Mouse (Mus musculus): Measurements from ENCODE around the gene Lama1. TPM values are rescaled to one million over a fixed set of nuclear protein-coding genes. Genes with fewer than 3 reads are reported as not detected.
A peak's percentile ranks its signal among the peaks of the same experiment; 100 is the strongest.
"Not testable (repeated sequence)": the region's sequence is repeated elsewhere in the genome, so short reads cannot be mapped to it uniquely, and the experiment has no call there.

The Lama1 gene
- total RNA-seq, 4 experiments from 2014 or later: 14.0 to 23.9 (median 18.3) TPM

DNA sequence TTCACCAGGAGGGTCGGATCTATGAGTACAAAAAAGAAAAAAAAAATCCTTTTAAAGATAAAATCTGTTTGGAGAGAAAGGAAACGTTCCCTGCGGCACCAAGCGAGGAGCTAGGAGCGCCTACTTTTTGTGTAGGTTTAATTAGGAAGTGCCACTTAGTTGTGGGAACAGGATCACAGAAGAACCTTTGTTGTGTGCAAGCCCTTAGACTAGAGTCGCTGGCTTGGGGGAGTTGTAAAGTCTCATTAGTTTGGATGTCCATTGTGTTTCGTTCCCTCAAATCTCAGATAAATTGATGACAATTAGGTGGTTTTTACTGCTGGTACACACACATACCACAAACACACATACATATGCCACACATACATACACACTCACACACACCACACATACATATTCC is 25.0 kb downstream of the Lama1 start:
- DNase-seq: no peak

DNA sequence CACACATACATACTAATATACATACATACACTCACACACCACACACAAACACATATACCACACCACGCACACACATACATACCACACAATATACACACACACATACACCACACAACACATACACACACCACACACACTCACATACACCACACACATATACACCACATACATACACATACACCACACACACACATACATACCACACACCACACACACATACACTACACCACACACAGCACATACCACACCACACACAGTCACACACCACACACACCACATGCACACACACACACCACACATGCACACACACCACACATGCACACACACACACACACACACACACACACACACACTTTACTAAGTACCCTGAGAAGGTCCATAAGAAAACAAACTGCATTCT is 25.5 kb downstream of the Lama1 start:
- no peak for DNase-seq

DNA sequence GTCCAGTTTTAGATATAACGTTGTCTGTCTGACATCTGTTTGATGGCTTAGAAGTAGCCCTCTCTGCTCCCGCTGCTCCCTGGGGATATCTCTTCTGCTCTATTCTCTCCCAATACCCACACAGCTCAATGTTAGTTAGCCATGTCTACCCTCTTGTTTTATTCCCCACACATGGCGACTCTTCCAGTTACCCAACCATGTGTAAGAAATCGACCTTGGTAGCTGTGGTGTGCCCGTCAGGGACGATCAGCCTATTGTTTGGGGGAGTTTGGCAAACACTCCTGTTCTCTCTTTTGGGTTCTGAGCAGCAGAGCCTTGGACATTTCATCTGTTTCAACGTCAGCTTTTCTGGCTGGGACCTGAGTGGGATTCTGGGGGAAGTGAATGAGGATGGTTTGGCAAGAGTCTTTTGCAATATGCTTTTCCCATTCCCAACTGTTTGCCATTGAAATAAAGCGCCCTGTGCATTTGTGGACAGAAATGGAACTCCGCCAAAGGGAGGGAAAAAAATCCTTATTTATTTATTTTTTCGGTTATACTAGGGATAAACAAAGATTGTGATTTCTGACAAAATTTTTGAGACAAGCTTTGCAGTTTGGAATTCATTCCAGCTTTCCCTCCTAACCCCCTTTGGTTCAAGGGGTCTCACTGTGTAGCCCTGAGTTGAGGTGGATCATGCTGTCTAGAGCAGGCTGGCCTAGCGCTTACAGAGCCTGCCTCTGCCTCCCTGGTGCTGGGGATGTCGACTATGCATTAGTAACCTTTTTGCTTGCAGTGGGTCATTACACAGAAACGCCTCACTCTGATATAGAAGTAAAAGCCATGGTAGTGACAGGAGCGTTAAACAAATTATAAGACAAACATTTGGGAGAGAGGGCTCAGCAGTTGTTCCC is 26.4 kb downstream of the Lama1 start:
- no peak for DNase-seq

DNA sequence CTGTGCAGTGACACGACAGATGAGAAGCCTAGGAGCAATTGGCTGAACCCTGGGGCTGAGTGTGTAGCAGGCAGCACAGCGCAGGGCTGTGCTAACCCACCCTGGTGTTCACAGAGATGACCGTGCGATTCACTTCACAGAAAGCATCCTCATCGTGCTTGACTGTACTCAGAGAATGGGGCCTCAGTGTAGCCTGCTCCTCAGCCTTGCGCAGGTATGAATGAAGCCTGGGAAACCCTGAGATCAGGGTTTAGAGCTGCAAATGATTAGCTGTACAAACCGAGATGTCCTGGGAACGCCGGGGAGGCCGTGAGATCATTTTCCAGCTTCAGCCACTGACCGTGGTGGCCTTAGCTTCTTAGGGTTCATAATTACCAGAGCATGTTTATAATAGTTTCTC is 29.5 kb downstream of the Lama1 start:
- DNase-seq: no peak

DNA sequence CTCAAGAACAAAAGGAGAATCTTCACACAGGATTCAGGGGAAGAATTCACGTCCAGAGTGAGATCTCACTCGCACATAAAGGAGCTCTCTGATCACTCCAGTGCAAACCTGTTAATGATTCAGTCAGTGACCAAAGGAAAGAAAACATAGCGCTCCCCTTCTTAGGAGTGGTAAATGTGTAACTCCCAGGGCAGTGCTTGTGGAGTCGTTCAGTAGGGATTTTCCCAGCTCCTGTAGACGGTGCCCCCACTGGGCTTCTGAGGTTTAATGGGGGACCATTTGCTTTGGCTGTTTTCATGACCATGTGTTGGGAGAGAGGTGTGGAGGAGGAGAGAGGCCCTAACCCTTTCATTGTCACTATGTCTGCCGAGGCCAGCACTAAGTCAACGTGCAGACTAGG is 31.7 kb downstream of the Lama1 start:
- no peak for DNase-seq

DNA sequence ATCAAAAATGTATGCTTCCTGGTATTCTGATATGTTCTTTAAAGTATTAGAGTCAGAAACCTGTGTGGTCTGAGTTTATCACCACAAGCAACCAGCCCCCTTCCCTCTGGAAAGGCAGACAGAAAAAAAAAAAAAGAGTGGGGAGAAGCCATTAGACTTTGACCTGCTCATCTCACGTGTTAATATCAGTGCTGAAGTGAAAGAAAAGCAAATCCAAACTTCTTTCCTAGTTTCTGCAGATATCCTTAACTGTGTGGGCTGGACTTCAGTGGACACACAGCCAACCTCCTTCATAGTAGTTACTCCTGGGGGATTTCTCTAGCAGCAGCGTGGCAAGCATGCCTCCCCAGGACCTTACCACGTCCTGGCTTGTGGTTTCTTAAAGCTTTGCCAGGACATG is 34.0 kb downstream of the Lama1 start:
- no peak for DNase-seq

DNA sequence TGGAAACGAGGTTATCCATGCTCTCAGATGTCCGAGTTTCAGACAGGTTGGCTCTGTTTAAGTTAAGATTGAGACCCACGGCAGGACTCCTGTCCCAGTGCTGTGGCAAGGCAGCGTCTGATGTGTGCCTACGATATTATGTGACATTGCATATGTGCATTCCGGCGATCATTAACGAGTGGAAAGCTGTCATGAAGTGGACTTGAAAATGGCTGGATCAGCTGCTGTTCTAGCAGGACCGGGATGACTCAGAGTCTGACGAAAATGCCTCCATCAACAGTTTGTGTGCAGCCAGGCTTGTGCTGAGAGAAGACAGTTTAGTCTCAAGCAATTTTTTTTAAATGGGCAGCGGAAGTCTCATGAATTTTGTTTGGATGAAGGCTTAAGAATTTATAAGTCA is 34.9 kb downstream of the Lama1 start:
- peak; percentile 4 for DNase-seq

DNA sequence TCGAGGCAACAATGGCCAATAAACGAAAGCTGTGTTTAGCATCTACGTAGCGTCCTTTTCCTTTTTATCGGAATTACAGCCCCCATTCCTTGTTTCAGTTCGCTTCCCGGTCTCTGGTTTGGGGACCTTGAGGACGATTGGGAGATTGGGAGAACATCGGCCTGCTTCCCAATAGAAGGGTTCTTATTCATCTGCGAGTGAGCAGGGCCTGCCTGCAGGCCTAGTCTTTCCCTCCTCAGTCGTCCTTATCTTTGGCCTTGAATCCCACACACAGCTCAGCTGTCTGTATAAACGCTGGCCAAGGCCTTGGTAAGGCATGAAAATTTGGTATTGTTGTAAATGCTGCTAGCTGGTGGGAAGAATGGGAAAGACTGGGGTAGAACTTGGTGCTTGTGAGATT is 36.5 kb downstream of the Lama1 start:
- no peak for DNase-seq

DNA sequence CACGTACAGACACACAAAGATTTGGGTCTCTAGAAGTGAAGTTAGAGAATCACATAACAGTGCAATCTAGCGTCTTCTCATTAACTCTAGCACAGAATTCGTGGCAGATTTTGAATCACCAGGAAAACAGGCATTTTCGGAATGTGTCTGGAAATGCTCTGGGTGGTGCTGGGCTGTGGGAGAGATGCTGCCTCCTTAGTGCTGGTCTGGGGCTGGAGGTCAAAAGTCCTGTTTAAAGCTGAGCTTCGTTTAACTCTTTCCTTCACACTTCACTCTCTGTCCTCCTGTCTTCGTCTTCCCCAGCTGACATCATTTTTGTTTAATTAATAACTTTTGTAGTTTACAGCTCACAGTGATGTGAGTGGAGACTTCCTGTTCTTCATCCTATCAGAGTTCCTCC is 38.7 kb downstream of the Lama1 start:
- no peak for DNase-seq

DNA sequence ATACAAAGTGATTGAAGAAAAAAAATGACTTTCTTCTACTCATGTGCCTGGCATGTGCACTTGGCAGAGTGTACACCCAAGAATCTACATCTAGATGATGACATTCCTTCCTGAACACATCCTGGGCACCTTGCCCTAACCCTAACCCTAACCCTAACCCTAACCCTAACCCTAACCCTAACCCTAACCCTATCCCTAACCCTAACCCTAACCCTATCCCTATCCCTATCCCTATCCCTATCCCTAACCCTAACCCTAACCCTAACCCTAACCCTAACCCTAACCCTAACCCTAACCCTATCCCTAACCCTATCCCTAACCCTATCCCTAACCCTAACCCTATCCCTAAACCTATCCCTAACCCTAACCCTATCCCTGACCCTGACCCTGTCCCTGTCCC is 44.2 kb downstream of the Lama1 start:
- DNase-seq: not testable (repeated sequence)

DNA sequence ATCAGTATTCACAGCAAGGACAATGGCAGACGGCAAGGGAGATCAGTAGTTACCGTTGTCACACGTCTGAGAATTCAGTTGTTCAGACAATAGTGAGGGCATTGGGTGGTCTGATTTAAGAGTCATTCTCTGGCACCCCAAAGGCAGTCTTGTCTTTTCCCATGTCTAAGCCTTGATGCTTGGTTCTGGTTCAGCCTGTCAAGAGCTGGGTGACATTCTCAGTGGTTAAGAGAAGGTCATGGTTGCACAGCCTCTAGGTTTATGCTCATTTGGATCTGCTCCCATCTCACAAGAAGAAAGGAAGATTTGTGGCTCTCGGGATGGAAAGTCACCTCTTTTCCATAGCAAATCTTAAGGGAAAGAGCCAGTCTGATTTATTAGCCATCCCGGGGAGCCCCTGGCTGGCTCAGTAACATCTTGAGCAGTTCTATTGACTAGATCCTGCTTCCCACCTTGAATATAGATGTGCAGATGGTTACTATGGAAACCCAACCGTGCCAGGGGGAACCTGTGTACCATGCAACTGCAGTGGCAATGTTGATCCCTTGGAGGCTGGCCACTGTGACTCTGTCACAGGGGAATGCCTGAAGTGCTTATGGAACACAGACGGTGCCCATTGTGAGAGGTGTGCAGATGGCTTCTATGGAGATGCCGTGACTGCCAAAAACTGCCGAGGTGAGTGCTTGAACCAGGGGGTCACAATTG is 67.3 kb downstream of the Lama1 start:
- no peak for DNase-seq

DNA sequence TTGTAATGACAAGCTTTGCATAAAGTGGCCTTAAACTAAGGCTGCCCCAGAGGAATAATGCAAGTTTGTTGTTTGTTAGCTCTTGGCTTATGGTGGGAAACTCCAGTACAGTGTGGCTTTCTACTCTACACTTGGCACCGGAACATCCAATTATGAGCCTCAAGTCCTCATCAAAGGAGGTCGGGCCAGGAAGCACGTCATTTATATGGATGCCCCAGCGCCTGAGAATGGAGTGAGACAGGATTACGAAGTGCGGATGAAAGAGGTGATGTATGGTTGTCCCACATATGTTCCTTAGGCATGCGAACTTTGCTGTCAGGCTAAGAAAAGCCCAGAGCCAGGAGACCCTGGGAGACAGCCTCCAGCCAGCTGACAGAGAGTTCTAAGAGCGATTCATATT is 76.5 kb downstream of the Lama1 start:
- no peak for DNase-seq

DNA sequence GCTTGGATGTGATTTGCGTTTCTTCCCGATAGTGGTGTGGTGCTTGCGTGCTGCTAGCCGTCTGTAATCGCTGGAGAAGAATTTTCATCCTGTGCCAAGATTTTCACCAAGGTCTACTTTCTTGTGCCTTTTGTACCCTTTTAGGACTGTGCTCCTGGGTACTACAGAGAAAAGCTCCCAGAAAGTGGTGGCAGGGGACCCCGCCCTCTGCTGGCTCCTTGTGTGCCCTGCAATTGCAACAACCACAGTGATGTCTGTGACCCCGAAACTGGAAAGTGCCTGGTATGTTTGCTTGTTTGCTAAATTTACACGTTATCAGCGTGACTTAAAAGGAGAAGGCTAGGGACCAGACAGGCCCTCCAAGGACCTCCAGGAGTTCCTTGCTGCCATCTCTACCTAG is 79.7 kb downstream of the Lama1 start:
- DNase-seq: no peak

DNA sequence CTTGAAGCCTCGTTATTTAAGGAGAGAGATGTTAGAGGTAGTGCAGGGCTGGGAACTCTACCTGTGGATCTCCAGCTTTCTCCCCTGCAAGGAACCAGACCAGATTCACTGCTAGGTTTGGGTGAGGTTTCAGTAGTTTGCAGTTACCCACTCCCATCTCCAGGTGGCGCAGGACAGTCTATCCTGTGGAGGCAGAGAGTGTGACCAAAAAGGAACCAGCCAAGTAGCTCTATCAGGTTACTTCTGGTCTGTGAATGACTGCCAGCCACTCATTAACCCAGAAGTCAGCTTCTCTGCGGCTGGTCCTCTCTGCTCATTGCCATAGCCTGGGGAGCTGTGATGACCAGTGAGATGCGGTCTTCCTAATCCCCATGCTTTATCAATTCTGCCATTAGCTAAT is 82.8 kb downstream of the Lama1 start:
- DNase-seq: no peak

DNA sequence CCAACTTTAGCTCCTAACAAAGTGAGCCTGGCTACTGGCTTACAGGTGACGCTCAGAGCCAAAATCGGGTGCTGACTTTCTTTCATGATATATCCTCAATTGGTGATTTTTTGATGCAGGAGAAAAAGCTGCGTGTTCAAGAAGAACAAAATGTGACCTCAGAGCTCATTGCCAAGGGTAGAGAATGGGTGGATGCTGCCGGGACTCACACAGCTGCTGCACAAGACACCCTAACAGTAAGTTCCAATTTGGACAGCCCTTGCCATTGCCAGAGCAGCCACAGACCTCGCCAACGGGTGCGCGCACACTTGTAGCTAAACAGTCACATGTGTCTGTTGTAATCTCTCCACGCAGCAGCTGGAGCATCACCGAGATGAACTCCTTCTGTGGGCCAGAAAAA is 94.0 kb downstream of the Lama1 start:
- no peak for DNase-seq

DNA sequence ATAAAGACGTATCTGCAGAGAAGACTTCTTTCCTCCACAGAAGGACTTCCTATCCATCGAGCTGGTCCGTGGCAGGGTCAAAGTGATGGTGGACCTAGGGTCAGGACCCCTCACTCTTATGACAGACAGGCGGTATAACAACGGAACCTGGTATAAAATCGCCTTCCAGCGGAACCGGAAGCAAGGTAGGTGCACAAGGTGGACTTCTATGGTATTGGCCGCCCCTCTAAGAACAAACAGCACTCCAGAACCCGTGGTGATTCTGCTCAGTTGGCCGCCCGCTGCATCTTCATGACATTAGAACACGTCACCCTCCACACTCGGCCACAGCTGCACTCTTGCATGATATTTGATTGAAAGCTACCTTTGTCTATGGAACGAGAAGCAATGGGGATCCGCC is 112.1 kb downstream of the Lama1 start:
- DNase-seq: no peak

DNA sequence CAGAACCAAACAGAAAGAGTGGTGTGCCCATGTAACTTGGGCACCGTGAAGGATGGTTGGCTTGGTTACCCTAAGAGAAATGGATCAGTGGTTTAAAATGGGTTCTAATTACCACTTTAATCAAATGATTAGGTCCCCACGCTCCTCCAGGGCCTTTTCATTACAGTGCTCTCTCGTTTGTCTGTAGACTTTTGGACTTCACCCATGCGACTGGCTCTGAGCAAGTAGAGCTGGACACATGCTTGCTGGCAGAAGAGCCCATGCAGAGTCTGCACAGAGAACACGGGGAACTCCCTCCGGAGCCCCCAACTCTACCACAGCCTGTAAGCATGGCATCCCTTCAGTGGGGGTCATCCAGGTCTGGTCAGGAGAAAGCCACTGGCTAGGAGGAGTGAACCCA is 116.6 kb downstream of the Lama1 start:
- no peak for DNase-seq

DNA sequence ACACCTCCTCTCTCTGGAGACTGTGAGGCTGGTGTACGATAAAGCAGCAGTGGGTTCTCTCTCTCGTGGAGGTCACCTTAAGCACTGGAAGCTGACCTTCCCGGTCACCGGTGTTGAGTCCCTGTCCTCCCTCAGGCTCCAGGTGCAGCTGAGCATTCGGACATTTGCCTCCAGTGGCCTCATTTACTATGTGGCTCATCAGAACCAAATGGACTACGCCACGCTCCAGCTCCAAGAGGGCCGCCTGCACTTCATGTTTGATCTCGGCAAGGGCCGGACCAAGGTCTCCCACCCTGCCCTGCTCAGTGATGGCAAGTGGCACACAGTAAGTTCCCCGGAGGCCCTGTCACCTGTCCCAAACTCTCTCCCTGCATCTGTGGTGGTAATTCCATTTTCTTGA is 118.7 kb downstream of the Lama1 start:
- DNase-seq: no peak

DNA sequence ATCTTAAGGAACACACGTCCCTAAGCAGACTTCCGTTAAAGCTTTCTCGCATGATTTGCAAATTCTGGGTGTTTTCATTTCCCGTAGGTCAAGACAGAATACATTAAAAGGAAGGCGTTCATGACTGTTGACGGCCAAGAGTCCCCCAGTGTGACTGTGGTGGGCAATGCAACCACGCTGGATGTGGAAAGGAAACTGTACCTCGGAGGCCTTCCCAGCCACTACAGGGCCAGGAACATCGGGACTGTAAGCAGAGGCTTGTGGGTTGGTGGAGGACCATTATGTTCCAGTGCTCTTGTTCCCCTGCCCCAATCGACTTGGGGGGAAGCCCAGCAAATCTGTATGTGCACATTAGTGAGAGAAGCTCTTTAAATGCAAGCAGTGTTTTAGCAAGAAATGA is 119.9 kb downstream of the Lama1 start:
- no peak for DNase-seq

DNA sequence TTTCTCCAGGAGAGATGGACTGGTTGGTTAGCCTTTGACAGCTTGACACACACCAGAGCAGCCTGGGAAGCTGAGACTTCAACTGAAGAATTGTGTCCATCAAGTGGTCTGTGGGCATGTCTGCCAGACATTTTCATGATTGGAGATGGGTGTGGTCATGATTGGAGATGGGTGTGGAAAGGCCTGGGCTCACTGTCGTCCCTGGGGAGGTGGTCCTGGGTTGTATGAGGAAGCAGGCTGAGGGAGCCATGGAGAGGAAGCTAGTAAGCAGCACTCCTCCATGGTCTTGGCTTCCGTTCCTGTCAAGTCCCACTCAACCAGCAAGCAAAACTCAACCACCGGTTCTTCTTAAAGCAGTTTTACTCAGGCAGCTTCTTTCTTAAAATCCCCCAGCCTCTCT is 130.4 kb downstream of the Lama1 start:
- DNase-seq: no peak

DNA sequence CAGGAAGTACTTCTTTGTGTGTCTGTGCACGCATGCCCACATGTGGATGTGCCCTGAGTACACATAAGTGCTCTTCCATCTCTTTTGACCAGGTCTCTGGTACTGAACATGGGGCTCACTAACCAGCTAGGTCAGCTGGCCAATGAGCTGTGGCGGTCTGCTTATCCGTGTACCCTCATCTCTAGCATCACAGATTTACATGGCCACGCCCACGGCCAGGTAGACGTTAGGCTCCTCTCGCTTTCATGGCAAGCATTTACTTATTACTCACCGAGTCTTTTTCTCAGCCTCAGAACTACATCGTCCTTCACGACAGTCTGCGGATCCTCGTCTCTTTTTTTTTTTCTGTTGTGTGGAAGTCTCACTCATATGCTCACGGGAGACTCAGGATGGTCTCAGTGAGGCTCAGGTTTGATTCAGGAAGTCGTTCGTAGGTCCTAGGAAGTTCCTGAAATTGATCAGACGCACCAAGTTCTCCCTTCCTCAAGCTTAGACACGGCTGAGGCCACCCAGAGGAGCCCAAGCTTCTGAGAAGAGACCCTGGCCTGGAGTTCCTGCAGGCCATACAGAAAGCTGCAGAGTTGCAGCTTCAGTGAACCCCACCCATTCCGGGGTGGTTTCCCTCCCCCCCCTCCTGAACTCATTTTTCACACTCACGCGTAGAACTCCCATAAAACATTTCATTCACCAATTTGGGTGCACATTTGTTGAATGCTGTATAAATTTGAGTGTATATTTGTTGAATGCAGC is 139.3 kb downstream of the Lama1 start:
- no peak for DNase-seq

DNA sequence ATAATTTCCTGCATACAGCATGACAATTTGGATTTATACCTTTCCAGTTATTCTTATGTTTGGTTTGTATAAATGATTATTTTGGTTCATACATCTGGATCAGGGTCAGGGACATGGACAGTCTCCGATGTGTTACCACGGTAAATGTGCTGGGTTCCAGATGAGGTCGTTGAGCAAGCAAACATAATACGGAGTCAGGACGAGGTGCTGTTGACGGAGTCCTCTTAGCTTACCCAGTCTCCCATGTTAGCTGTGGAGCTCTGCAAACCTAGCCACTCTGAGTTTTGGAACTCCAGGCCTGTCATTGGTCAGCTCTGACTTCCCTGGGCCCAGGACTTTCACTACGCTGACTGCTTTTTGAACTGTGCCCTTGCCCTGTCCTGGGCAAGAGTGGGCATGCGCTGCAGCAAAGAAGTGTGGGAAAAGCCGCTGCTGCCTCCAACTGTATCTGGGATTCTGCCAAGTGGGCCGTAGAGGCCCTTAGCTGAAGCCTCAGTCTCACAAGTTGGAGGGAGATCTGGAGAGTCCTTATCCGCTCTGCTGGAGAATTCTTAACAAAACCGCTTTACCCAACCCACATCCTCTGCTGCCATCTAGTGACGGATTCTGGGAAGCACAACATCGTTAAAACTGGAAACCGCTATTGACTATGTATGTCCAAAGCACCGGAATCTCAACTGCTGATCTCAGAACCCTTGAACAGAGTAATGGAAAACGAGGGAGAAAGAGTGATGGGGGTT is 140.5 kb downstream of the Lama1 start:
- DNase-seq: peak; percentile 42

DNA sequence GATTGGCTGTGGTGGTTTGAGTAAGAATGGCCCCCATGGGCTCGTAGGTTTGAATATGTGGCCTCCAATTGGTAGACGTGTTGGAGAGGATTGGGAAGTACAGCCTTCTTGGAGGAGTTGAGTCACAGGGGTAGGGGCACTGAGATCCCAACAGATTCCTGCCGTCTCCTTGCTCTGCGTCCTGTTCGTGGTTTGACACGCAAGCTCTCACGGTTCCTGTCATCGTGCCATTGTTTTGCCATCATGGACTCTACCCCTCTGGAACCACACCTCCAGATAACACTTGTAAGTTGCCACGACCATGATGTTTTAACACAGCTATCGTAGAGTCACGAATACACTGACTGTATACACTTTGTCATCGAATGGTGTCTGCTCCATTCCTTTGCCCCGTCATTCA is 141.9 kb downstream of the Lama1 start:
- DNase-seq: no peak

All from adrenal gland, adult 8-10 months (tissue).